ENCODE assay signal across 19 mouse cellular contexts in genomic region chr6:47646022-47646421, GRCm38 (mm10). TPM values are rescaled to one million over a fixed set of nuclear protein-coding genes. Genes with fewer than 3 reads are reported as not detected.
DNase-seq lines count a peak whose midpoint lies in the region; ATAC-seq and TF ChIP-seq lines count a peak whose summit lies in the region.
"Had no signal": no experiment of that assay in that cellular context is flagged by ENCODE, and none has a peak within 500 bp of the region (broad histone marks: within the 10 kb centered on the region; RNA-seq: fewer than 3 reads in every experiment).

No protein-coding gene starts in this region.

- peak overlapping the region; percentile 51; the same call in 1 of the 2 replicates for H3K27ac ChIP-seq in intestine, embryonic 14.5 days (ENCODE audit: low read depth)
- H3K27ac ChIP-seq in intestine, embryonic 15.5 days, result no peak overlapping the region
- H3K27ac ChIP-seq in intestine, embryonic 16.5 days (ENCODE audit: low read length), result no peak overlapping the region
- H3K27ac ChIP-seq in intestine, postnatal 0 days (ENCODE audit: low read depth, low read length), result no peak overlapping the region
- H3K27ac ChIP-seq in left cerebral cortex, adult 2 months, result no peak overlapping the region

- 49% methylated on average over 1 of the region's 1 CpGs for WGBS in intestine, embryonic 14.5 days
- WGBS in intestine, embryonic 15.5 days, result 42% methylated on average over 1 of the region's 1 CpGs
- 41% methylated on average over 1 of the region's 1 CpGs for WGBS in intestine, embryonic 16.5 days
- 21% methylated on average over 1 of the region's 1 CpGs for WGBS in intestine, postnatal 0 days

- H3K36me3 ChIP-seq in intestine, embryonic 14.5 days (ENCODE audit: control insufficient read depth, insufficient read depth, low read length), result no peaks in the 10 kb centered on the region
- no peaks in the 10 kb centered on the region for H3K36me3 ChIP-seq in intestine, embryonic 15.5 days
- H3K36me3 ChIP-seq in intestine, embryonic 16.5 days (ENCODE audit: control insufficient read depth, insufficient read depth, low read length), result no peaks in the 10 kb centered on the region
- no peaks in the 10 kb centered on the region for H3K36me3 ChIP-seq in intestine, postnatal 0 days (ENCODE audit: control insufficient read depth, insufficient read depth)
- H3K36me3 ChIP-seq: G1E had no signal

- no peak for TF ChIP-seq CTCF in intestine, postnatal 0 days (IDR thresholded peaks at IDR 0.05; ENCODE audit: low read depth)
- TF ChIP-seq CTCF in left cerebral cortex, adult 2 months (IDR thresholded peaks at IDR 0.05), result no peak

- no peak overlapping the region for H3K4me3 ChIP-seq in intestine, embryonic 14.5 days (ENCODE audit: low read depth, low read length)
- H3K4me3 ChIP-seq in intestine, embryonic 15.5 days (replicated peaks), result no peak overlapping the region
- H3K4me3 ChIP-seq in intestine, embryonic 16.5 days (ENCODE audit: low read length), result no peak overlapping the region
- H3K4me3 ChIP-seq in intestine, postnatal 0 days (ENCODE audit: low read depth, low read length), result no peak overlapping the region
- no peak overlapping the region for H3K4me3 ChIP-seq in left cerebral cortex, adult 2 months

- H3K4me1 ChIP-seq in intestine, embryonic 14.5 days (replicated peaks; ENCODE audit: control insufficient read depth, insufficient read depth, low read length), result no peaks in the 10 kb centered on the region
- H3K4me1 ChIP-seq in intestine, embryonic 15.5 days (replicated peaks), result 0 out of 2 replicates have a peak, but pooled peaks cover 2% of the 10 kb centered on the region
- peaks cover 3% of the 10 kb centered on the region; the same call in 1 of the 2 replicates for H3K4me1 ChIP-seq in intestine, embryonic 16.5 days (ENCODE audit: control insufficient read depth, insufficient read depth, low read length)
- no peaks in the 10 kb centered on the region for H3K4me1 ChIP-seq in intestine, postnatal 0 days (replicated peaks; ENCODE audit: control insufficient read depth, insufficient read depth, low read length)

- no peak overlapping the region for H3K9ac ChIP-seq in intestine, embryonic 14.5 days (ENCODE audit: low read length)
- H3K9ac ChIP-seq in intestine, embryonic 15.5 days, result no peak overlapping the region
- H3K9ac ChIP-seq in intestine, embryonic 16.5 days (ENCODE audit: low read depth, low read length), result no peak overlapping the region
- H3K9ac ChIP-seq in intestine, postnatal 0 days (ENCODE audit: low read depth, low read length), result no peak overlapping the region

- no peaks in the 10 kb centered on the region for H3K9me3 ChIP-seq in intestine, embryonic 14.5 days (ENCODE audit: control insufficient read depth, low read length)
- H3K9me3 ChIP-seq in intestine, embryonic 15.5 days, result no peaks in the 10 kb centered on the region
- no peaks in the 10 kb centered on the region for H3K9me3 ChIP-seq in intestine, embryonic 16.5 days (ENCODE audit: control insufficient read depth, low read length)
- H3K9me3 ChIP-seq in intestine, postnatal 0 days (ENCODE audit: control insufficient read depth), result no peaks in the 10 kb centered on the region
- H3K9me3 ChIP-seq: G1E had no signal

- intact Hi-C loops in left cerebral cortex, adult 2 months (cut with DNase I), result no loop called here

- H3K4me2 ChIP-seq in intestine, embryonic 14.5 days (ENCODE audit: low read length), result no peak overlapping the region
- no peak overlapping the region for H3K4me2 ChIP-seq in intestine, embryonic 15.5 days (replicated peaks)
- H3K4me2 ChIP-seq in intestine, embryonic 16.5 days (ENCODE audit: low read depth, low read length), result no peak overlapping the region
- H3K4me2 ChIP-seq in intestine, postnatal 0 days (replicated peaks; ENCODE audit: low read depth), result no peak overlapping the region

- no peak for ATAC-seq in intestine, embryonic 14.5 days (replicated peaks; ENCODE audit: low FRiP score, low TSS enrichment, low read depth)
- ATAC-seq in intestine, embryonic 15.5 days, result peak; percentile 65
- peak; percentile 67 for ATAC-seq in intestine, embryonic 16.5 days
- ATAC-seq in intestine, postnatal 0 days, result peak; percentile 62
- ATAC-seq: activated CD4-positive, CD25-positive, alpha-beta regulatory T cell, adult 4 months; CD4-positive, CD25-positive, alpha-beta regulatory T cell, adult 4 months; Patski had no signal

- no peaks in the 10 kb centered on the region for H3K27me3 ChIP-seq in intestine, embryonic 14.5 days (replicated peaks; ENCODE audit: control insufficient read depth, insufficient read depth, low read length)
- no peaks in the 10 kb centered on the region for H3K27me3 ChIP-seq in intestine, embryonic 15.5 days (replicated peaks)
- H3K27me3 ChIP-seq in intestine, embryonic 16.5 days (replicated peaks; ENCODE audit: control insufficient read depth, insufficient read depth, low read length), result no peaks in the 10 kb centered on the region
- no peaks in the 10 kb centered on the region for H3K27me3 ChIP-seq in intestine, postnatal 0 days (replicated peaks; ENCODE audit: control insufficient read depth, insufficient read depth, low read length)
- H3K27me3 ChIP-seq: CH12.LX, Patski had no signal

- no peak for DNase-seq in intestine, embryonic 14.5 days (ENCODE audit: low spot score)
- DNase-seq in urinary bladder, postnatal 36 days (ENCODE audit: low spot score in 2 of 2), result no peak
- DNase-seq in c-Kit-positive CD71-positive TER-119-positive erythroid progenitor cells, embryonic 14.5 days (ENCODE audit: low spot score), result no peak
- DNase-seq in left cerebral cortex, adult 2 months (ENCODE audit: extremely low spot score in 1 of 2, low spot score in 2 of 2), result no peak
- no peak for DNase-seq in right cerebral cortex, postnatal 10 days (ENCODE audit: low spot score in 2 of 2)
- DNase-seq: adrenal gland, adult 2 months; adrenal gland, adult 8-10 months; adrenal gland, postnatal 10 days; adrenal gland, postnatal 25 days; adrenal gland, postnatal 36 days; B cell, adult 2 months had no signal

RNA-seq across cellular contexts. Expression of gene Ezh2, which starts 50.9 kb away (rescaled TPM):
- polyA plus RNA-seq in intestine, embryonic 14.5 days (2014; fragmentation: Nextera tagmentation; extraction: Ambion mirVana), result 75.4 and 78.2 TPM in 2 replicates
- polyA plus RNA-seq in intestine, embryonic 15.5 days (2015; fragmentation: Nextera tagmentation; extraction: Ambion mirVana), result 66.6 and 77.2 TPM in 2 replicates
- polyA plus RNA-seq in intestine, embryonic 16.5 days (2015; fragmentation: Nextera tagmentation; extraction: Ambion mirVana), result 50.0 and 54.6 TPM in 2 replicates
- 38.7 and 40.7 TPM in 2 replicates for polyA plus RNA-seq in intestine, postnatal 0 days (2015; fragmentation: Nextera tagmentation; extraction: Ambion mirVana)
- 10 to 100 TPM; 11.3 to 13.5 TPM for total RNA-seq in left cerebral cortex, adult 2 months (2021)
